Mouse (Mus musculus) liver, embryonic 14.5 days (tissue): ENCODE results near the gene Cd40lg. TPM values are rescaled to one million over a fixed set of nuclear protein-coding genes. Genes with fewer than 3 reads are reported as not detected.

Source experiments
- ATAC-seq: fragments of 200-750 bp; cut with Nextera tagmentation; 2 replicates; pipeline ENCODE4 v1.8.0; 2017; ENCODE audit warnings: moderate number of reproducible peaks, mild to moderate bottlenecking, moderate library complexity; ENCODE audit not compliant: insufficient read depth
- DNase-seq, 3 experiments: peaks; one replicate each; pipeline ENCODE4 v3.0.0-alpha.2; 2012 to 2013; ENCODE audit warnings: low read depth in 3 of 3, low spot score in 3 of 3
- H3K27ac ChIP-seq: fragments of 300-500 bp; sonication (generic); 2 replicates; pipeline ENCODE4 v1.5.1; 2014; ENCODE audit warnings: moderate library complexity, mild to moderate bottlenecking, control low read depth, inconsistent platforms
- H3K27me3 ChIP-seq: fragments of 300-500 bp; sonication (generic); 2 replicates; pipeline ENCODE4 v1.6.1; 2014; ENCODE audit warnings: mild to moderate bottlenecking, low read length, moderate library complexity; ENCODE audit not compliant: control insufficient read depth, insufficient read depth
- H3K36me3 ChIP-seq: fragments of 300-500 bp; sonication (generic); replicated peaks from 2 replicates; pipeline ENCODE4 v1.6.1; 2014; ENCODE audit warnings: low read depth; ENCODE audit not compliant: control insufficient read depth, insufficient read depth
- H3K4me1 ChIP-seq, 2 experiments: fragments of 200-500 bp in 1 of 2; fragments of 300-500 bp in 1 of 2; sonication (generic) in 1 of 2; replicated peaks; 2 replicates each; pipeline ENCODE4 v1.6.1; 2012 to 2014; ENCODE audit warnings: antibody characterized with exemption in 1 of 2, inconsistent platforms in 1 of 2, low read length in 1 of 2; ENCODE audit not compliant: control insufficient read depth in 2 of 2, insufficient read depth in 2 of 2
- H3K4me2 ChIP-seq: fragments of 300-500 bp; sonication (generic); 2 replicates; pipeline ENCODE4 v1.6.1; 2014; ENCODE audit warnings: low read depth, mild to moderate bottlenecking, control low read depth, moderate library complexity
- H3K4me3 ChIP-seq, 2 experiments: fragments of 200-500 bp in 1 of 2; fragments of 300-500 bp in 1 of 2; sonication (generic) in 1 of 2; 2 replicates each; pipeline ENCODE4 v1.5.1; 2012 to 2014; ENCODE audit warnings: low read depth in 2 of 2, low read length in 2 of 2, mild to moderate bottlenecking in 2 of 2, control low read depth in 1 of 2, inconsistent platforms in 1 of 2, moderate library complexity in 1 of 2; ENCODE audit not compliant: insufficient read depth in 1 of 2
- H3K9ac ChIP-seq: fragments of 300-500 bp; sonication (generic); replicated peaks from 2 replicates; pipeline ENCODE4 v1.6.1; 2014; ENCODE audit warnings: mild to moderate bottlenecking, control low read depth, moderate library complexity
- H3K9me3 ChIP-seq: fragments of 300-500 bp; sonication (generic); 2 replicates; pipeline ENCODE4 v1.6.1; 2016; ENCODE audit warnings: low read length, mixed read lengths; ENCODE audit not compliant: control insufficient read depth
- CTCF ChIP-seq: IDR thresholded peaks from 2 replicates; pipeline ENCODE4 v1.5.1; 2016; ENCODE audit warnings: antibody characterized with exemption, low read depth, control low read depth
- EP300 ChIP-seq: IDR thresholded peaks from 2 replicates; pipeline ENCODE4 v1.6.1; 2016; ENCODE audit warnings: antibody characterized with exemption, low read depth
- WGBS: fragments of 180-500 bp; shearing (Covaris S2); extraction: QIAGEN DNeasy Blood & Tissue Kit; methylation state at CpG from one replicate; pipeline ENCODE4 v1.1.7; 2014; ENCODE audit not compliant: insufficient replicate concordance; 5-methylcytosine and 5-hydroxymethylcytosine counted together
- polyA plus RNA-seq, 2 experiments: library from polyadenylated mRNA; depleted of rRNA in 1 of 2; stranded (reverse) in 1 of 2; unstranded in 1 of 2; fragments of >200 nt; fragmentation: Nextera tagmentation in 1 of 2; extraction: Ambion mirVana in 1 of 2; gene quantifications; 2 replicates each; pipeline versions ENCODE4 v1.2.1 to v1.2.3; 2012 to 2014

The Cd40lg gene
- polyA plus RNA-seq (2012; rRNA removed) (not detected in 2 replicates), polyA plus RNA-seq (2014; fragmentation: Nextera tagmentation; extraction: Ambion mirVana) (not detected in 2 replicates)

GRCm38 (mm10) chrX:57211876-57212275 lies at the start of gene Cd40lg:
Cd40lg (plus strand) TSS chrX:57212143.
- no peak for DNase-seq
- Histone ChIP-seq H3K9me3 (no peaks in the 10 kb centered on the region), H3K4me1 (no peaks in the 10 kb centered on the region), H3K27me3 (no peaks in the 10 kb centered on the region), H3K4me2 (no peak within 1 kb of the TSS), H3K27ac (no peak within 1 kb of the TSS), H3K36me3 (no peaks in the 10 kb centered on the region), H3K9ac (no peak within 1 kb of the TSS), H3K4me3 (no peak within 1 kb of the TSS)
- ATAC-seq: no peak
- 61% methylated on average over 9 of the region's 9 CpGs for WGBS
- no peak for TF ChIP-seq CTCF
- TF ChIP-seq EP300: no peak

- Histone ChIP-seq H3K4me2 (no peak overlapping the region), H3K36me3 (no peaks in the 10 kb centered on the region), H3K27me3 (no peaks in the 10 kb centered on the region), H3K4me3 (no peak overlapping the region), H3K4me1 (no peaks in the 10 kb centered on the region), H3K9ac (no peak overlapping the region), H3K27ac (no peak overlapping the region), H3K9me3 (no peaks in the 10 kb centered on the region)
- no peak for DNase-seq
- no peak for ATAC-seq
- TF ChIP-seq CTCF: no peak
- TF ChIP-seq EP300: no peak
- WGBS: 33% methylated on average over 1 of the region's 1 CpGs
Measured at GRCm38 (mm10) chrX:57166549-57166948, 45.4 kb upstream of the Cd40lg start.

GRCm38 (mm10) chrX:57171269-57171668 lies 40.7 kb upstream of the Cd40lg start:
- no peak overlapping the region for H3K4me3 ChIP-seq
- no peaks in the 10 kb centered on the region for H3K4me1 ChIP-seq
- no peaks in the 10 kb centered on the region for H3K27me3 ChIP-seq
- no peak for TF ChIP-seq EP300
- TF ChIP-seq CTCF: no peak
- H3K36me3 ChIP-seq: no peaks in the 10 kb centered on the region
- ATAC-seq (no peak), DNase-seq (no peak)
- no peak overlapping the region for H3K27ac ChIP-seq
- no peak overlapping the region for H3K9ac ChIP-seq
- no peaks in the 10 kb centered on the region for H3K9me3 ChIP-seq
- H3K4me2 ChIP-seq: no peak overlapping the region

GRCm38 (mm10) chrX:57177225-57177779 lies 34.6 kb upstream of the Cd40lg start:
- no peaks in the 10 kb centered on the region for H3K36me3 ChIP-seq
- H3K9me3 ChIP-seq: no peaks in the 10 kb centered on the region
- H3K4me2 ChIP-seq: no peak overlapping the region
- no peak for ATAC-seq
- no peaks in the 10 kb centered on the region for H3K4me1 ChIP-seq
- WGBS: 76% methylated on average over 13 of the region's 13 CpGs
- H3K4me3 ChIP-seq: no peak overlapping the region
- H3K27ac ChIP-seq: no peak overlapping the region
- no peaks in the 10 kb centered on the region for H3K27me3 ChIP-seq
- H3K9ac ChIP-seq: no peak overlapping the region
- TF ChIP-seq EP300: no peak
- TF ChIP-seq CTCF: no peak
- no peak for DNase-seq

- no peak overlapping the region for H3K4me2 ChIP-seq
- DNase-seq: no peak
Measured at GRCm38 (mm10) chrX:57182470-57182869, 29.5 kb upstream of the Cd40lg start.

More at GRCm38 (mm10) chrX:57182470-57182869, 29.5 kb upstream of the Cd40lg start:
- Histone ChIP-seq H3K4me3 (no peak overlapping the region), H3K27me3 (no peaks in the 10 kb centered on the region), H3K27ac (no peak overlapping the region), H3K9ac (no peak overlapping the region), H3K9me3 (no peaks in the 10 kb centered on the region), H3K36me3 (no peaks in the 10 kb centered on the region), H3K4me1 (no peaks in the 10 kb centered on the region)
- TF ChIP-seq EP300 (no peak), CTCF (no peak)
- ATAC-seq: no peak
- WGBS: 41% methylated on average over 2 of the region's 2 CpGs
